Mouse (Mus musculus): Measurements from ENCODE around the gene Snrnp70.
"Not testable (repeated sequence)": the region's sequence is repeated elsewhere in the genome, so short reads cannot be mapped to it uniquely, and the experiment has no call there.

The Snrnp70 gene

DNA sequence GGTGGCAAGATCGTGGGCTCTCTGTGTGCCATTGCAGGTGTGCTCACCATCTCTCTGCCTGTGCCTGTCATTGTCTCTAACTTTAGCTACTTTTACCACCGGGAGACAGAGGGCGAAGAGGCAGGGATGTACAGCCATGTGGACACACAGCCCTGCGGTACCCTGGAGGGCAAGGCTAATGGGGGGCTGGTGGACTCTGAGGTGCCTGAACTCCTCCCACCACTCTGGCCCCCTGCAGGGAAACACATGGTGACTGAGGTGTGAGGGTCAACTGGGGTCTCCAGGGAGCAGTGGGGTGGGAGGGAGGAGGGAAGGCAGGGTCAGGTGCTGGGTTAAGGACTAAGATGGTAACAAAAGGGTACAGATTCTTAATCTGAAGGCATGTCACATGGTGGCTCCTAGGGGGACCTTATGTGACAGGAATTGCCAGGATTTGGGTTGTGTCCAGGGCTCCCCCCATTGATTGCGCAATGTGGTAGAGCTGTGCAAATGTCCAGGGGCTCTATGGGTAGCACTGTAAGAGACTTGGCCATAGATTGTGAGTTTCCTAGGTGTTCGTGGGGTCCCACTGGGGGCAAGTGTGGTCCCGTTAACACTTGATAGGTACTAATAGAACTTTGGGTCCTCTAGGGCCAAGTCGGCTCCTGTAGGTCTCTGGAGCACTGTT lies 14.1 kb upstream of the Snrnp70 start:
- DNase-seq (ENCODE audit: low read depth in 1 of 2, low spot score in 2 of 2) = no peak

DNA sequence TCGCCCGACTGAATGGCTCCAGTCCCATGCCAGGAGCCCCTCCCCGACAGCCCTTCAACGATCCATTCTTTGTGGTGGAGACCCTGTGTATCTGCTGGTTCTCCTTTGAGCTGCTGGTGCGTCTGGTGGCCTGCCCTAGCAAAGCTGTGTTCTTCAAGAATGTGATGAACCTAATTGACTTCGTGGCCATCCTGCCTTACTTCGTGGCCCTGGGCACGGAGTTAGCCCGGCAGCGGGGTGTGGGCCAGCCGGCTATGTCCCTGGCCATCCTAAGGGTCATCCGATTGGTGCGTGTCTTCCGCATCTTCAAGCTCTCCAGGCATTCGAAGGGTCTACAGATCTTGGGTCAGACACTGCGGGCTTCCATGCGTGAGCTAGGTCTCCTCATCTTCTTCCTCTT lies 13.4 kb upstream of the Snrnp70 start:
- DNase-seq (ENCODE audit: low read depth in 1 of 2, low spot score in 2 of 2) = no peak

DNA sequence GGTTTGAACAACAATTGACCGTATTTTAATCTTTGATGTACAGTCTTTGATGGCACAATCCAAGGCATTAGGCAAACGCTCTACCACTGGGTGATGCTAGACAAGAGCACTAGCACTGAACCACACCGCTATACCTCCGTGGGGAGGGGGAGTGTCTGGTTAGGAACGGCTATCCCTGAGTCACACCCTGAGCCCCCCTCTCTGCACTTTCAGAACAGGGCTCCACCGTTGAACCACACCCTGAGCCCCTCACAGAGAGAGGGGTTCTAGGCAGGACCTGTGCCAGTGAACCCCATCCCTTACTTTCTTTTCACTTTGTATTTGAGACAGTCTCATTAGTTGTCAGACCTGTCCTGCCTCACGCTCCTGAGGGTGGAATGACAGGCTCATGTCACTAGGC lies 12.8 kb upstream of the Snrnp70 start:
- no peak for DNase-seq (ENCODE audit: low read depth in 1 of 2, low spot score in 2 of 2)

GRCm38 (mm10) chr7:45407836-45408235 lies 12.3 kb upstream of the Snrnp70 start:
- no peak for DNase-seq (ENCODE audit: low read depth in 1 of 2, low spot score in 2 of 2)

GRCm38 (mm10) chr7:45406157-45407156 lies 10.9 kb upstream of the Snrnp70 start:
- DNase-seq (ENCODE audit: low read depth in 1 of 2, low spot score in 2 of 2) = no peak

GRCm38 (mm10) chr7:45405091-45406075 lies 9.8 kb upstream of the Snrnp70 start, which contains the start of gene Kcna7:
TSS of gene Kcna7 (plus strand) at chr7:45405653.
- DNase-seq (ENCODE audit: low read depth in 1 of 2, low spot score in 2 of 2) = peak in 1 of 2 experiments; percentile 62

DNA sequence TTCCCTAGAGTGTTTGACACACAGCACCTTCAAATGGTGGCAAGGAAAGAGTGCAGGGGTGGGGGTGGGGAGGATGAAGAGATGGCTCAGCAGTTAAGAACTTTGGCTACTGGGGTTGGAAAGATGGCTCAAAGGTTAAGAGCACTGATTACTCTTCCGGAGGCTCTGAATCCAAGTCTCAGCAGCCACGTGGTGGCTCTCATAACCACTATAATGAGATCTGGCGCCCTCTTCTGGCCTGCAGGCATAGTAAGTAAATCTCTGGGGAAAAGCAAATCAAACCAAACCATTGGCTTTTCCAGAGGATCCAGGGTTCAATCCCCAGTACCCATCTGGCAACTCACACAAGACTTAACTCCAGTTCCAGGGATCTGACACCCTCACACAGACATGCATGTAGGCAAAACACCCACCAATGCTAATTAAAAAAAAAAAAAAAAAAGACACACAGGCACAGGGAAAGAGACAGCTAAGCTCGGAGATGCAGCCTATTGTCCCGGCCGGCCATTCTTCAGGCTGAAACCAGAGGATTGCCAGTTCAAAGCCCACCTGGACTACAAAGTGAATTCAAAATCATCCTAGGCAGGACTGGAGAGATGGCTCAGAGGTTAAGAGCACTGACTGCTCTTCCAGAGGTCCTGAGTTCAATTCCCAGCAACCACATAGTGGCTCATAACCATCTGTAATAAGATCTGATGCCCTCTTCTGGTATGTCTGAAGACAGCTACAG lies 8.2 kb upstream of the Snrnp70 start:
- peak in 1 of 2 experiments; percentile 45 for DNase-seq (ENCODE audit: low read depth in 1 of 2, low spot score in 2 of 2)

DNA sequence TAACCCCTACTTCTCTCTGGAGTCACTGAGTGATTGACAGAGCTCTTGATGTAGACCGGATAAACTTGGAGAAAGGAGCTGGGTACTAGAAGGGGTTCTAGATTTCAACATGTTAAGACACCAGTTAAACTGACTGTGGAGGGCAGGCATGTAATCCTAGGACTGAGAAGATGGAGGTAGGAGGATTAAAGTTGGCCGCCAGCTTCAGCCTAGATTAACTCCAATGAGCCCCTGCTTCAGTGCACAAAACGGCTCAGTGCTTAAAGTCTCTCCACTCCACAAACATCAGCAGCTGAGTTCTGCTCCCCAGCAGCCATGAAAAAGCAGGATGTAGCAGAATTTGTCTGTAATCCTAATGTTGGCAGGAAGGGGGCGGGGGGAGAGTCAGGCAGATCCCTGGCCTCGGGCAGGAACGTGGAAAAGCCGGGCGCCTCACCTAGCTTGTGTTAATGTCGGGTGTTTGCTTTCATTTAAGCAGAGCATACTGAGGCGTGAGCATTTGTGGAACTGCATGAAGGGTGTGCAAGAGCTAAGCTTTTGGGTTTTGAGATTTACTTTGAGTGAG lies 6.1 kb upstream of the Snrnp70 start:
- DNase-seq (ENCODE audit: low read depth in 1 of 2, low spot score in 2 of 2) = no peak

GRCm38 (mm10) chr7:45396787-45397186 lies 1.2 kb upstream of the Snrnp70 start:
- no peak for DNase-seq (ENCODE audit: low read depth in 1 of 2, low spot score in 2 of 2)

DNA sequence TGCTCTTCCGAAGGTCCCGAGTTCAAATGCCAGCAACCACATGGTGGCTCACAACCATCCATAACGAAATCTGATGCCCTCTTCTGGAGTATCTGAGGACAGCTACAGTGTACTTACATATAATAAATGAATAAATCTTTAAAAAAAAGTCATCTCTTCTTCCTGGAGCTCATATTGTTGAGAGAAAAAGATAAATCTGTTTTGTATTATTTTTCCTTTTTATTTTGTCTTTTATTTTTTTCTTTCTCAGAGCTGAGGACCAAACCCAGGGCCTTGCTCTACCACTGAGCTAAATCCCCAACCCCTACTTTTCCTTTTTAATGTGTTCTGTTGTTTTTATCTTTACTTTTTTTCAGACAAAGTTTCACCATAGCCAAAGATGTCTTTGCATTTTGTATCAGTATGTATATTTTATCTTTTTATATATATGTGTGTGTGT lies 814 bp upstream of the Snrnp70 start:
- DNase-seq (ENCODE audit: low read depth in 1 of 2, low spot score in 2 of 2) = not testable (repeated sequence)

DNA sequence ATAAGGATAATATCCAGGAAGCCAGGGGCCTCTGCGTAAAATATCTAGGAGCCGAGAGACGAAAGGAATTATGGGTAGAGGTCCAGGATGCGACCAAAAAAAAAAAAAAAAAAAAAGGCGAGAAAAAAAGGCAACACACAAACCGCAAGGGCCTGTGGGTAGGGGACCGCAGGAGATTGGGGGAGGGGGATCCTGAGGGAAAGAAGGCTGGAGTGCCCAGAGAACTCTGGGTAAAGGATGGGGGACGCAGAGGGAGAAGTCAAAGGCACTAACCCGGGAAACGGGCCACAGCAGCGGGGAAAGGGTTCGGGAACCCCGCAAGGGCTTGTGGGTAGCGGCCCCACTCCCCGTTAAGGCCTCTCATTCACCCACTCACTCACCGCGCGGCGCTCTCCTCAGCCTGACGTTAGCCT lies 407 bp downstream of the Snrnp70 start:
- no peak for DNase-seq (ENCODE audit: low read depth in 1 of 2, low spot score in 2 of 2)

DNA sequence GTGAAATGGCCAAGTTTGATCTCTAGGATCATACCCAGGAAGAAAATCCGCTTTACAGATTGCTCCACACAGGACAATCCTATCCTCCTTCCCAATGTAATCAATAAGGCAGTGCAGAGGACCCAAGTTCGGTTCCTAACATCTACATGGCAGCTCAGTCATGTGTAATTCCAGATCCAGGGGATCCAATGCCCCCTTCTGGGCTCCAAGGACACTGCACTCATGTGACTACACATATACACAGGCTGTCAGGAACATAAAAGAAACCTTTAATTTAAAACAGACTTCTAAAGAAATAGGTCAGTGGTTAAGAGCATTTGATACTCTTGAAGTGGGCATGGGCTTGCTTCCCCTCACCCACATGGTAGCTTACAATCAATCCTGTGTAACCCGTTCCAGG lies 9.5 kb downstream of the Snrnp70 start:
- DNase-seq (ENCODE audit: low read depth in 1 of 2, low spot score in 2 of 2) = no peak

DNA sequence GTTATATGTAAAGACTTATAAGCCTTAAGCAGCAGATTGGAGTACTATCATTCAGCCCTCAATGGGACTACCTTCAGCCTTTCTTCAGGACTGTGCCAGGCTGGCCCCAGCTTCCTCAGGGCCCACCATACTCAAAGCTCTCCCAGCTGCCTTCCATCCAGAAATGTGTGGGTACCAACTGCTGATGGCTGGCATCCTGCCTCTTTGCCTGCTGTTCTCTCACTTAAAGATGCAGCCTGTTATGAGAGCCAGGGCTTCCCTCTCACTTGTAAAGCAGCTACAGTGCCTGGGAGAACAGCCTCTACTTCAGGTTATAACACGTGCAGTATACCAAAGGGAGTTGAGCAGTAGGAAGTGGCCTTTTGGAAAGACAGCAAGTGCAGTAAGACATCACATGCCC lies 19.5 kb downstream of the Snrnp70 start:
- no peak for DNase-seq (ENCODE audit: low read depth in 1 of 2, low spot score in 2 of 2)

GRCm38 (mm10) chr7:45374620-45375019 lies 20.9 kb downstream of the Snrnp70 start:
- no peak for DNase-seq (ENCODE audit: low read depth in 1 of 2, low spot score in 2 of 2)

DNA sequence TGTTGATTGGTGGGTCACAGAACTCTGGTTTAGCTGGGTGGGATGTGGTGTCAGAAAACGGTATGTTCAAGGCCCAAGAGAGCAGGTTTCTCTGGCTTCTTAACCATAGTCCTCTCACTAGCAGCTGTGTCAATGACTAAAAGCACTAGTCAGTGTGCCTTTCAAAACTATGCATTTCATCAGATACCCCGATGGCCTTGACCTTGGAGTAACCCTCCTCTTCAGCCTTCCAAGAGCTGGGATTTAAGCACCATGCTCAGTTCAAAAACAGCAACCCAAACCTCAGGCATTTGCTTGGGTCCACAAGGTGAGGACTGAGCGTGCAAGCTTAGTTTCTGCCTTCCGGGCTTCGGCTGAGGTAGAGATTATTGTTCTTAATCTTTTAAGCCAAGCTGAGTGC lies 23.2 kb downstream of the Snrnp70 start:
- no peak for DNase-seq (ENCODE audit: low read depth in 1 of 2, low spot score in 2 of 2)

- DNase-seq (ENCODE audit: low read depth in 1 of 2, low spot score in 2 of 2) = peak; percentile 42 to 55
Measured at GRCm38 (mm10) chr7:45370475-45371311, 24.8 kb downstream of the Snrnp70 start, which contains the start of gene Lin7b. TSS of gene Lin7b (minus strand) at chr7:45370583.

DNA sequence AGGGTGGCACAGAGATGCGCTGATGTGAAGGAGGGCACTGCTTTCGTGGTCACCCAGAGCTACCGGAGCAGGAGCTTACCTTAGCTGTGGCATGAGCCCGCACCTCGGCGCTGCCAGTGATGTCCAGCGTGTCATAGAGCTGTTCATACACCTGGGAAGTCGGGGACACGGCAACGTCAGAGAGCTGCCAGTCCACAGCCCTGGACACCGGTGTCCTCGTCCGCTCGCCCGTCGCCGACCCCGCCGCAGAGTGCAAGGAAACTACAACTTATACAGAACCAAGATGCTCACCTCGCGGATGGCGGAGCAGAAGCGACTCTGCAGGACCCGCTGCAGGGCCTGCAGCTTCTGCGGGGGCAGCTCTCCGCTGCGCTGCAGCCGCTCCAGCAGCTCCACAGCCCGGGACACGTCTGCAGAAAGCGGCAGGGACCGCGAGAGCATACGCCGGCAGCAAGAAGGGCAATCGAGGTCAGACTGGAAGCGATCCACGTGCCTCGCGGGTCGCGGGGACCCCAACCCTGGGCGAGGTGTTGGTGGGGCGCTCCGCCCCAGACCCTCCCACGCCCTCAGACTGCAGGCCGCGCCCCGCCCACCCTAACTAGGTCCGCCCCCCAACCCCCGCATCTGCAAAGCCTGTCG lies 25.6 kb downstream of the Snrnp70 start:
- no peak for DNase-seq (ENCODE audit: low read depth in 1 of 2, low spot score in 2 of 2)

DNA sequence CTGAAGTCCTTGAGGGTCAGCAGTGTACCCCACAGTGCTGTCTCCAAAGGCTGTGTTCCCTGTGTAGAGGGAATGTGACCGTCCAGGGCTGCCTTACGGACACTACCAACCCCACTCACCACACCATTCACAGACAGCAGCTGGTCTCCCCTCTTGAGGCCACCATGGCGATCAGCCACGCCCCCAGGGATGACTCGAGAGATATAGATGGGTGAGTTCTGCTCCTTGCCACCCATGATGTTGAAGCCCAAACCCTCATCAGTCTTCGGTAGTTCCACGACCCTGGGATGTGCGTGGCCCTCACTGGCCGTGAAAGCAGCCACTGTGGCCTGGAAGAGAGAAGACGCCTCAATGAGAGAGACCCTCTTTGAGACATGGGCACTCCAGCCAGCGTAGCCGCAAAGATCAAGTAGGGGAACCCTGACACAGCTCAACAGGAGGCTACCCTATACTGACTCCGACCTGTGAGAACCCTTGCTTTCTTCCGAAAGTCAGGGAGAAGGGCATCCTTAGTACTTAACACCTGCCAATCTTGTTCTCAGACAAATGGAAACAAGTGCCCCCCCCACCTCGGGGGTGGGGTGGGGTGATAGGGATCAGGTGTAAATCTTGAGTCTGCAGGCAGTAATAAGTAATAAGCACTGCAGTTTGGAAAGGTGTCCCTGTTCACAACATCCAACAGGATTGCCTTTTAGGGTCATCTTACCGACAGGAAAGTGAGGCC lies 26.4 kb downstream of the Snrnp70 start:
- no peak for DNase-seq (ENCODE audit: low read depth in 1 of 2, low spot score in 2 of 2)
